Mouse (Mus musculus): Measurements from ENCODE around the gene Tpp1. TPM values are rescaled to one million over a fixed set of nuclear protein-coding genes. Genes with fewer than 3 reads are reported as not detected.
A peak's percentile ranks its signal among the peaks of the same experiment; 100 is the strongest.

Tpp1 gene
- polyA plus RNA-seq, 1 experiment = 299 TPM

GRCm38 (mm10) chr7:105783861-105784260, 31.8 kb upstream of the Tpp1 start:
- H3K4me3 ChIP-seq (ENCODE audit: insufficient read depth, low read length) = no peak overlapping the region
- TF ChIP-seq CTCF (IDR thresholded peaks at IDR 0.05; ENCODE audit: low read depth, low read length) (no peak), POLR2A (IDR thresholded peaks at IDR 0.05; ENCODE audit: borderline replicate concordance, low read depth, low read length) (no peak)
- no peak overlapping the region for H3K27ac ChIP-seq (ENCODE audit: insufficient read depth, low read depth, low read length)
- peaks cover 10% of the 10 kb centered on the region for H3K4me1 ChIP-seq (ENCODE audit: control insufficient read depth, insufficient read depth, low read length)

- Histone ChIP-seq H3K4me3 (ENCODE audit: insufficient read depth, low read length) (peak overlapping the region; percentile 16), H3K27ac (ENCODE audit: insufficient read depth, low read depth, low read length) (peak overlapping the region; percentile 88), H3K4me1 (ENCODE audit: control insufficient read depth, insufficient read depth, low read length) (peaks cover 27% of the 10 kb centered on the region)
- TF ChIP-seq POLR2A (IDR thresholded peaks at IDR 0.05; ENCODE audit: borderline replicate concordance, low read depth, low read length) = no peak
- no peak for TF ChIP-seq CTCF (IDR thresholded peaks at IDR 0.05; ENCODE audit: low read depth, low read length)
These were observed 26.7 kb upstream of the Tpp1 start for GRCm38 (mm10) chr7:105778553-105779265.

GRCm38 (mm10) chr7:105777797-105778552, 25.9 kb upstream of the Tpp1 start:
- no peak for TF ChIP-seq POLR2A (IDR thresholded peaks at IDR 0.05; ENCODE audit: borderline replicate concordance, low read depth, low read length)
- no peak for TF ChIP-seq CTCF (IDR thresholded peaks at IDR 0.05; ENCODE audit: low read depth, low read length)
- Histone ChIP-seq H3K27ac (ENCODE audit: insufficient read depth, low read depth, low read length) (peak overlapping the region; percentile 88), H3K4me1 (ENCODE audit: control insufficient read depth, insufficient read depth, low read length) (peaks cover 27% of the 10 kb centered on the region), H3K4me3 (ENCODE audit: insufficient read depth, low read length) (peak overlapping the region; percentile 32)

- H3K4me3 ChIP-seq (ENCODE audit: insufficient read depth, low read length) = no peak overlapping the region
- TF ChIP-seq POLR2A (IDR thresholded peaks at IDR 0.05; ENCODE audit: borderline replicate concordance, low read depth, low read length) (no peak), CTCF (IDR thresholded peaks at IDR 0.05; ENCODE audit: low read depth, low read length) (no peak)
- H3K4me1 ChIP-seq (ENCODE audit: control insufficient read depth, insufficient read depth, low read length) = peaks cover 27% of the 10 kb centered on the region
- peak overlapping the region; percentile 88 for H3K27ac ChIP-seq (ENCODE audit: insufficient read depth, low read depth, low read length)
These were observed 25.3 kb upstream of the Tpp1 start for GRCm38 (mm10) chr7:105777316-105777715.

GRCm38 (mm10) chr7:105776026-105776425, 24.0 kb upstream of the Tpp1 start:
- peaks cover 30% of the 10 kb centered on the region for H3K4me1 ChIP-seq (ENCODE audit: control insufficient read depth, insufficient read depth, low read length)
- no peak overlapping the region for H3K27ac ChIP-seq (ENCODE audit: insufficient read depth, low read depth, low read length)
- H3K4me3 ChIP-seq (ENCODE audit: insufficient read depth, low read length) = no peak overlapping the region
- TF ChIP-seq CTCF (IDR thresholded peaks at IDR 0.05; ENCODE audit: low read depth, low read length) (no peak), POLR2A (IDR thresholded peaks at IDR 0.05; ENCODE audit: borderline replicate concordance, low read depth, low read length) (no peak)

GRCm38 (mm10) chr7:105774661-105775060, 22.6 kb upstream of the Tpp1 start:
- no peak overlapping the region for H3K4me3 ChIP-seq (ENCODE audit: insufficient read depth, low read length)
- no peak overlapping the region for H3K27ac ChIP-seq (ENCODE audit: insufficient read depth, low read depth, low read length)
- TF ChIP-seq POLR2A (IDR thresholded peaks at IDR 0.05; ENCODE audit: borderline replicate concordance, low read depth, low read length) = no peak
- no peak for TF ChIP-seq CTCF (IDR thresholded peaks at IDR 0.05; ENCODE audit: low read depth, low read length)
- peaks cover 31% of the 10 kb centered on the region for H3K4me1 ChIP-seq (ENCODE audit: control insufficient read depth, insufficient read depth, low read length)

- peaks cover 25% of the 10 kb centered on the region for H3K4me1 ChIP-seq (ENCODE audit: control insufficient read depth, insufficient read depth, low read length)
- no peak overlapping the region for H3K4me3 ChIP-seq (ENCODE audit: insufficient read depth, low read length)
- TF ChIP-seq POLR2A (IDR thresholded peaks at IDR 0.05; ENCODE audit: borderline replicate concordance, low read depth, low read length) (no peak), CTCF (IDR thresholded peaks at IDR 0.05; ENCODE audit: low read depth, low read length) (no peak)
- no peak overlapping the region for H3K27ac ChIP-seq (ENCODE audit: insufficient read depth, low read depth, low read length)
These were observed 21.0 kb upstream of the Tpp1 start for GRCm38 (mm10) chr7:105773041-105773440.

GRCm38 (mm10) chr7:105772331-105772730, 20.3 kb upstream of the Tpp1 start:
- H3K4me1 ChIP-seq (ENCODE audit: control insufficient read depth, insufficient read depth, low read length) = peaks cover 28% of the 10 kb centered on the region
- no peak for TF ChIP-seq CTCF (IDR thresholded peaks at IDR 0.05; ENCODE audit: low read depth, low read length)
- TF ChIP-seq POLR2A (IDR thresholded peaks at IDR 0.05; ENCODE audit: borderline replicate concordance, low read depth, low read length) = no peak
- no peak overlapping the region for H3K27ac ChIP-seq (ENCODE audit: insufficient read depth, low read depth, low read length)
- no peak overlapping the region for H3K4me3 ChIP-seq (ENCODE audit: insufficient read depth, low read length)

- H3K27ac ChIP-seq (ENCODE audit: insufficient read depth, low read depth, low read length) = no peak overlapping the region
- H3K4me3 ChIP-seq (ENCODE audit: insufficient read depth, low read length) = no peak overlapping the region
- H3K4me1 ChIP-seq (ENCODE audit: control insufficient read depth, insufficient read depth, low read length) = peaks cover 30% of the 10 kb centered on the region
- TF ChIP-seq CTCF (IDR thresholded peaks at IDR 0.05; ENCODE audit: low read depth, low read length) = no peak
- TF ChIP-seq POLR2A (IDR thresholded peaks at IDR 0.05; ENCODE audit: borderline replicate concordance, low read depth, low read length) = no peak
These were observed 17.9 kb upstream of the Tpp1 start for GRCm38 (mm10) chr7:105769959-105770358.

- TF ChIP-seq POLR2A (IDR thresholded peaks at IDR 0.05; ENCODE audit: borderline replicate concordance, low read depth, low read length) (no peak), CTCF (IDR thresholded peaks at IDR 0.05; ENCODE audit: low read depth, low read length) (no peak)
- Histone ChIP-seq H3K27ac (ENCODE audit: insufficient read depth, low read depth, low read length) (peak overlapping the region; percentile 82), H3K4me1 (ENCODE audit: control insufficient read depth, insufficient read depth, low read length) (peaks cover 30% of the 10 kb centered on the region), H3K4me3 (ENCODE audit: insufficient read depth, low read length) (0 out of 2 replicates have a peak overlapping the region, but pooled peaks have one; percentile 14)
These were observed 15.7 kb upstream of the Tpp1 start for GRCm38 (mm10) chr7:105767729-105768165.

Data from bone marrow macrophage, adult 2 months (primary cell).